Mouse (Mus musculus) lung, postnatal 0 days (tissue): ENCODE measurements around the gene Mtor. TPM values are rescaled to one million over a fixed set of nuclear protein-coding genes. Genes with fewer than 3 reads are reported as not detected.

Experiments
- ATAC-seq: fragments of 200-750 bp; cut with Nextera tagmentation; 2 replicates; pipeline ENCODE4 v1.8.0; 2017; ENCODE audit warnings: moderate library complexity
- DNase-seq: peaks from one replicate; pipeline ENCODE4 v3.0.0-alpha.2; 2016; ENCODE audit warnings: low spot score
- H3K27ac ChIP-seq: fragments of 300-500 bp; sonication (generic); 2 replicates; pipeline ENCODE4 v1.5.1; 2014; ENCODE audit warnings: antibody characterized with exemption, mild to moderate bottlenecking, low read length, mixed read lengths
- H3K27me3 ChIP-seq: fragments of 300-500 bp; sonication (generic); replicated peaks from 2 replicates; pipeline ENCODE4 v1.6.1; 2014; ENCODE audit warnings: low read length, mixed read lengths; ENCODE audit not compliant: insufficient read depth
- H3K36me3 ChIP-seq: fragments of 300-500 bp; sonication (generic); 2 replicates; pipeline ENCODE4 v1.6.1; 2014; ENCODE audit warnings: low read length, mixed read lengths; ENCODE audit not compliant: insufficient read depth
- H3K4me1 ChIP-seq: fragments of 300-500 bp; sonication (generic); 2 replicates; pipeline ENCODE4 v1.6.1; 2014; ENCODE audit warnings: antibody characterized with exemption, low read depth, low read length, mixed read lengths; ENCODE audit not compliant: insufficient read depth
- H3K4me2 ChIP-seq: fragments of 300-500 bp; sonication (generic); replicated peaks from 2 replicates; pipeline ENCODE4 v1.6.1; 2014; ENCODE audit warnings: low read depth, mild to moderate bottlenecking, low read length, moderate library complexity, mixed read lengths
- H3K4me3 ChIP-seq: fragments of 300-500 bp; sonication (generic); 2 replicates; pipeline ENCODE4 v1.5.1; 2014; ENCODE audit warnings: low read depth, low read length
- H3K9ac ChIP-seq: fragments of 300-500 bp; sonication (generic); replicated peaks from 2 replicates; pipeline ENCODE4 v1.6.1; 2014; ENCODE audit warnings: low read depth, mild to moderate bottlenecking
- H3K9me3 ChIP-seq: fragments of 300-500 bp; sonication (generic); 2 replicates; pipeline ENCODE4 v1.6.1; 2016; ENCODE audit warnings: low read length, mixed read lengths
- CTCF ChIP-seq: IDR thresholded peaks from 2 replicates; pipeline ENCODE4 v1.5.1; 2016; ENCODE audit warnings: antibody characterized with exemption, mild to moderate bottlenecking
- EP300 ChIP-seq: IDR thresholded peaks from 2 replicates; pipeline ENCODE4 v1.6.1; 2016; ENCODE audit warnings: antibody characterized with exemption, mild to moderate bottlenecking, control low read depth
- WGBS: fragments of 180-500 bp; shearing (Covaris S2); extraction: QIAGEN DNeasy Blood & Tissue Kit; methylation state at CpG from one replicate; pipeline ENCODE4 v1.1.7; 2014; 5-methylcytosine and 5-hydroxymethylcytosine counted together
- polyA plus RNA-seq: library from polyadenylated mRNA; unstranded; fragments of >200 nt; fragmentation: Nextera tagmentation; extraction: Ambion mirVana; gene quantifications from 2 replicates; pipeline ENCODE4 v1.2.1, GENCODE M21; 2015

The Mtor gene
- polyA plus RNA-seq, 1 experiment from 2014 or later = 15.8 TPM

DNA sequence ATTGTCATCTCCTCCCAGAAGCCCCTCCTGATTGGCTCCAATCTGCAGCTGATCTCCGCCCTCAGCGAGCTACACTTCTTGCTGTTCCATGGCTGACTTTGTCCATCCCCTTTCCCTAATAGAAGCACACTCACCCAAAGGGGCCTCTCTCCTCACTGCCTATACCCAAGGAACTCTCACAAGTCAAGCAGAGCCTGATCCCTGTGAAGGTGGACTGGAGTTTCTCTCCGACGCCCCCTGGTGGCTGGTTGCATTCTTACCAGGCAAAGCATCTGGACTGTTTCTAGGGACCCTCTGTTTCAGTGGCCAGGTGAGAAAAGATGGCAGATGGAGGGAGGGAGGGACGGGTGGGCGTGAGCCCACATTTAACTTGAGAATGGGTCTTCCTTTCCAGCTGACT is 18.7 kb upstream of the Mtor start:
- WGBS = 28% methylated on average over 6 of the region's 6 CpGs
- H3K9ac ChIP-seq = no peak overlapping the region
- DNase-seq = peak; percentile 67

DNA sequence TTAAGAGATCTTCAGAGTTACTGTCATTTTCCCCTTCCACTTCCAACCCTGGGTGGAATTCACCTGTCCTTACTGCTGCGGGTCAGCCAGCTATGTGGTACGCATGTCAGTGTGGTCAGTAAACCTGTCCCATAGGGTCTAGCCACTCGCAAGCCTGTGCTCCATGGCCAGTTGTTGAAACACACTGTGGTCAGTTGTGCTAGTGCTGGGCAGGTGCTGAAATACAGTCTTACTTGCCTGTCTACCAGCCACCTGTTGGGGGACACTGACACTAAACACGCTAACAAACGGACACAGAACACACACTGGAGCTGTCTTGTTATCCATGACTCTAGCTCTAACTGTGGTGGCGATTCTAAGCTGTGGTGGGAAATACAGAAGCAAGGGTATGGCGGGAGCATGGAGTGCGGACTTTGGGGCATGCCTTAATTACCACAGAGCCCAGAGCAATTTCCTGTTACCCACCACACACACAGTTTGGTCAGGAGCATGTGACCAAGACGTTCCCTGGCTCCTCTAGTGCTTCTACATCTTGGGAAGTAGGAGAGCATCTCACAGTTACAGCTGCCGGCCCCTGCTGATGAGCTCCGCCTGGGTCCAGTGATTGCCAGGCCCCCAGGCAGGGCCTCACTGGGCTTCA is 17.4 kb upstream of the Mtor start:
- Histone ChIP-seq H3K27ac (no peak overlapping the region), H3K4me2 (no peak overlapping the region), H3K9ac (no peak overlapping the region), H3K27me3 (no peaks in the 10 kb centered on the region), H3K4me1 (no peaks in the 10 kb centered on the region), H3K36me3 (no peaks in the 10 kb centered on the region), H3K4me3 (no peak overlapping the region), H3K9me3 (no peaks in the 10 kb centered on the region)
- ATAC-seq = no peak
- DNase-seq = no peak
- 75% methylated on average over 11 of the region's 11 CpGs for WGBS
- TF ChIP-seq EP300 = no peak
- no peak for TF ChIP-seq CTCF

More for the DNA sequence above, 18.7 kb upstream of the Mtor start:
- no peak overlapping the region for H3K4me2 ChIP-seq
- no peak overlapping the region for H3K4me3 ChIP-seq
- peak; percentile 16; the same call in 1 of the 2 replicates for ATAC-seq
- H3K27me3 ChIP-seq = no peaks in the 10 kb centered on the region
- H3K36me3 ChIP-seq = no peaks in the 10 kb centered on the region
- TF ChIP-seq EP300 = no peak
- peak; percentile 87 for TF ChIP-seq CTCF
- no peak overlapping the region for H3K27ac ChIP-seq
- H3K9me3 ChIP-seq = no peaks in the 10 kb centered on the region
- H3K4me1 ChIP-seq = no peaks in the 10 kb centered on the region

DNA sequence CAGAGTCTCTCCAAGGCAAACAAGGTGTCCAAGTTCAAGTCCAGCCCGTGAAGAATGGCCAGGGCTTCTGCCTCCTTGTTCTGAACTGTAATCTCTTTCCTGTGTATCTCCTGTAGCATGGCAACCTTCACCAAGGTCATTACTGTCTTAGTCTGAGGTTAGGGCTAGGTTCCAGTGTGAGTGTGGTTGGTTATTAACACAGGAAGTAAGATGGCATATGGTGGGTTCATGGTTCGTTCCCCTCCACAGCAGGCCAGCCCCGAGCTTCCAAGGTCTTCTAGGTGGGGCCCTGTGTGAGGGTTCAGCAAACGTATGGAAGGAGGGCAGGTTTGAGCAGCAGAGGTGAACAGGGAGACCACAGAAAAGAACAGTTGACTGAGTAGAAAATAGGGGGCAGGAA is 15.9 kb upstream of the Mtor start:
- no peaks in the 10 kb centered on the region for H3K9me3 ChIP-seq
- no peak overlapping the region for H3K9ac ChIP-seq
- ATAC-seq = no peak
- WGBS = 84% methylated on average over 4 of the region's 4 CpGs
- DNase-seq = no peak
- H3K27me3 ChIP-seq = no peaks in the 10 kb centered on the region
- H3K4me2 ChIP-seq = no peak overlapping the region
- H3K27ac ChIP-seq = no peak overlapping the region
- no peak for TF ChIP-seq EP300
- no peak for TF ChIP-seq CTCF
- H3K36me3 ChIP-seq = no peaks in the 10 kb centered on the region
- no peak overlapping the region for H3K4me3 ChIP-seq
- no peaks in the 10 kb centered on the region for H3K4me1 ChIP-seq

DNA sequence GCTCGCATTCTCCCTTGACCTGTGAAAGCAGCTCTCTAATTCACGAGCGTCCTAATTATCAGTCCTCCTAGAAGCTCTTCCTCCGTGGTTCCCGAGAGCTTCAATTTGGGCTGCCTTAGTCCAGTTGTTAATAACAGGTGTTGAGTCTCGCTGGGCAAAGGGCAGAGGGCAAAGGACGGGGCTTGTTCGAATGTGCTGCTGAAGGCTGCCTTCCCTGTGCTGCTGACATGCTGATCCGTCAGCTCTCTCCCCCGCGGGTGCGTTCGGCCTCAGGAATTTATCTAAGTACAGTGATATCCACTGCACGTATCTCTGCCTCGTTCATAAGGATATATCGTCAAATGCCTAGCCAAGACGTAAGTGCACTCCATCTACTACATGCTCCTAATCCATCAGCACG is 15.1 kb upstream of the Mtor start:
- H3K4me1 ChIP-seq = no peaks in the 10 kb centered on the region
- ATAC-seq = no peak
- no peak overlapping the region for H3K9ac ChIP-seq
- WGBS = 73% methylated on average over 18 of the region's 18 CpGs
- H3K9me3 ChIP-seq = no peaks in the 10 kb centered on the region
- no peak for TF ChIP-seq CTCF
- TF ChIP-seq EP300 = no peak
- no peak for DNase-seq
- no peaks in the 10 kb centered on the region for H3K36me3 ChIP-seq
- H3K4me3 ChIP-seq = no peak overlapping the region
- no peak overlapping the region for H3K27ac ChIP-seq
- H3K4me2 ChIP-seq = no peak overlapping the region
- no peaks in the 10 kb centered on the region for H3K27me3 ChIP-seq

DNA sequence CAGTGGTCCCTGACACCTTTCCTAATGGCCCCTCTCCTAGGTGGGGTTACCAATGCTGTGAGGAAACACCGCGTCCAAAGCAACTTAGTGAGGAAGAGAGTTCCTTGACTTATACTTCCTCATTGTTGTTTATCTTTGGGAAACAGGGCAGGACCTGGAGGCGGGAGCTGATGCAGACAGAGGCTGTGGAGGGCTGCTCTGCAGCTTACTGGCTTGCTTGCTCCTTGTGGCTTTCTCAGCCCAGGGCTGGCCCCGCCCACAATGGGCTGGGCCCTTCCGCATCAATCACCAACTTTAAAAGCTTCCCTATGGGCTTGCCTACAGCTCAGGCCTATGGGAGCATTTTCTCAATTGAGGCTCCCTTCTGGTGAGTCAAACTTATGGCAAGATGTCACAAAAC is 14.6 kb upstream of the Mtor start:
- H3K4me2 ChIP-seq = no peak overlapping the region
- no peak overlapping the region for H3K27ac ChIP-seq
- no peak for DNase-seq
- no peaks in the 10 kb centered on the region for H3K27me3 ChIP-seq
- ATAC-seq = no peak
- TF ChIP-seq EP300 (no peak), CTCF (no peak)
- H3K4me1 ChIP-seq = no peaks in the 10 kb centered on the region
- no peaks in the 10 kb centered on the region for H3K9me3 ChIP-seq
- WGBS = 69% methylated on average over 5 of the region's 5 CpGs
- no peaks in the 10 kb centered on the region for H3K36me3 ChIP-seq
- H3K9ac ChIP-seq = no peak overlapping the region
- H3K4me3 ChIP-seq = no peak overlapping the region

DNA sequence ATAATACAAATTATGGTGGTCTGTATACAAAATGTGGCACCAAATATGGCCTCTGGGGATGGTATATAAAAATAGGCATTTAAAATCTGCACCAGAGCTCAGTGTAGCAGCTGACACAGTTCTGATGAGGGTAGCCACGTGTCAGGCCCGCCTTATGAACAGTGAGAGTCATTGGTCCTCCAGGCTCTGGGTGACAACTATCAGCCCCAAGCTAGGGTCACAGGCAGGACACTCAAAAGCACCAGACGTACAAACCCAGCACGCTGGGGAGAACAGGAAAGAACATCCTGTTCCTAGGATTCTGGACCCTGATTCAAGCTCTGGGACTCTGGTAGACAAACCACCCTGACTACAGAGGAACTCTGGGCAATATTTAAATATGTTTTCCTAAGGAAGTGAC is 13.9 kb upstream of the Mtor start:
- no peak for TF ChIP-seq EP300
- TF ChIP-seq CTCF = no peak
- Histone ChIP-seq H3K4me3 (no peak overlapping the region), H3K4me2 (no peak overlapping the region), H3K27me3 (no peaks in the 10 kb centered on the region), H3K9ac (no peak overlapping the region), H3K9me3 (no peaks in the 10 kb centered on the region), H3K36me3 (no peaks in the 10 kb centered on the region), H3K4me1 (no peaks in the 10 kb centered on the region), H3K27ac (no peak overlapping the region)
- 80% methylated on average over 4 of the region's 4 CpGs for WGBS
- DNase-seq (no peak), ATAC-seq (no peak)

DNA sequence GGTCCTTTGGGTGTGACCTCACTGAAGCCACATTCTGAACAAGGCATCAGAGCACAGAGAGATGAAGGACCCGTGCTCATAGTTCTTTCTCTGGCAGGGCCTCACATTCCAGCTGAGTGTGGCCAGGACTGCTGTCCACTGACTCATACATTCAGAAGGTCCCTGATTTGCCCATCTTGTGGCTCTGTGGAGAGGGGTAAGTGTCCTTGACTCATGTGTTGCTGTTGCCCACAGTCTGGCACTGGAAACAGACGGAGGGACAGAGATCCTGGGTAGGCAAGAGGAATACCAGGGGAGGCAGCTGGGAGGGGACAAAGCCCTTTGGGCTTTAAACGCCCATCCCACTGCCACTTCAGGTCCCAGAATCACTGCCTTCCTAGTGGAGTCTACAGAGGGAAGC is 13.3 kb upstream of the Mtor start:
- Histone ChIP-seq H3K4me2 (no peak overlapping the region), H3K27ac (no peak overlapping the region), H3K36me3 (no peaks in the 10 kb centered on the region), H3K4me3 (no peak overlapping the region), H3K4me1 (no peaks in the 10 kb centered on the region), H3K27me3 (no peaks in the 10 kb centered on the region), H3K9ac (no peak overlapping the region), H3K9me3 (no peaks in the 10 kb centered on the region)
- TF ChIP-seq CTCF (no peak), EP300 (no peak)
- 87% methylated on average over 3 of the region's 3 CpGs for WGBS
- ATAC-seq = no peak
- no peak for DNase-seq
